Mouse (Mus musculus): ENCODE data around the gene Slc22a5. TPM values are rescaled to one million over a fixed set of nuclear protein-coding genes. Genes with fewer than 3 reads are reported as not detected.

Slc22a5 gene
- polyA plus RNA-seq, 1 experiment from 2014 or later, result 2.4 TPM

DNA sequence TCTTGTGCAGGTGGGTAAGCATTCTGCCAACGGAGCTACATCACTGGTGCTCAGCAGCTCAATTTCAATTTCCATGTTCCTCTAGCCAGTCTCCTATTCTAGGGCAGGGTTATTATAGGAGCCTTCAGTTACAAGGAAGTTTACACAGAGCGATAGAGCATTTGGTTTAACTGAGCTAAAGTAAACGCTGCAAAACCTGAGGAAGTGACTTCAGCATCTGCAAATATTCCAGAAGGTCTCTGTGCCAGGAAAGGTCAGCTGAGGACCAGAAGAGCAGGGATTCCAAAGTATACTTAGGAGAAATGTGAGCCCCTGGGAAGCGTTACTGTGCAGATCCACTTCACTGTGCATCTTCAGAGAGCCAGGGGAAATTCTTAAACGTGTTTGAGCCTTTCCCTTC lies 37.8 kb downstream of the Slc22a5 start:
- H3K4me3 ChIP-seq, result no peak overlapping the region
- no peak overlapping the region for H3K4me2 ChIP-seq
- no peak for ATAC-seq
- H3K27me3 ChIP-seq (replicated peaks), result no peaks in the 10 kb centered on the region; the same call in 1 of the 2 replicates
- no peaks in the 10 kb centered on the region for H3K36me3 ChIP-seq
- no peak overlapping the region for H3K9ac ChIP-seq
- 50% methylated on average over 5 of the region's 5 CpGs for WGBS (ENCODE audit: insufficient replicate concordance)
- no peaks in the 10 kb centered on the region for H3K9me3 ChIP-seq (replicated peaks)
- H3K27ac ChIP-seq, result no peak overlapping the region
- H3K4me1 ChIP-seq, result peaks cover 18% of the 10 kb centered on the region

DNA sequence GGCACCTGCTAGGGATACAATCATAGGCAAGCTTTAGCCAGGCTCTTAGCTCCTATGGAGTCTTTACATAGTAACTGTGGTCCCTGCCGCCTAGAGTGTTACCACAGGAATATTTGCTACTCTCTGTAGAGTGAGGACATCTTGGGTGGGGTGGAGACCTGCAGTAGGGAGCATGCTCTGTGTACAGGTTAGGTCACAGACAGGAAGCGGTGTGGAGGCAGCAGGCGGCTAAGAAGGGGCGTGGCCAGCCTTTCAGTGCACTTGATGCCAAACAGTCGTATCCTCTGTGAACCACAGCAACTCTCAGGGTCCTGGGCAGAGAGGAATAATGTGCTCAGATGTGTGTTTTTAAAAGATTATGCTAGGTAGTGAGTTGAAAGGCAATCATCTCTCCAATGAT lies 39.7 kb downstream of the Slc22a5 start:
- ATAC-seq, result no peak
- no peaks in the 10 kb centered on the region for H3K27me3 ChIP-seq (replicated peaks)
- WGBS (ENCODE audit: insufficient replicate concordance), result 28% methylated on average over 5 of the region's 5 CpGs

DNA sequence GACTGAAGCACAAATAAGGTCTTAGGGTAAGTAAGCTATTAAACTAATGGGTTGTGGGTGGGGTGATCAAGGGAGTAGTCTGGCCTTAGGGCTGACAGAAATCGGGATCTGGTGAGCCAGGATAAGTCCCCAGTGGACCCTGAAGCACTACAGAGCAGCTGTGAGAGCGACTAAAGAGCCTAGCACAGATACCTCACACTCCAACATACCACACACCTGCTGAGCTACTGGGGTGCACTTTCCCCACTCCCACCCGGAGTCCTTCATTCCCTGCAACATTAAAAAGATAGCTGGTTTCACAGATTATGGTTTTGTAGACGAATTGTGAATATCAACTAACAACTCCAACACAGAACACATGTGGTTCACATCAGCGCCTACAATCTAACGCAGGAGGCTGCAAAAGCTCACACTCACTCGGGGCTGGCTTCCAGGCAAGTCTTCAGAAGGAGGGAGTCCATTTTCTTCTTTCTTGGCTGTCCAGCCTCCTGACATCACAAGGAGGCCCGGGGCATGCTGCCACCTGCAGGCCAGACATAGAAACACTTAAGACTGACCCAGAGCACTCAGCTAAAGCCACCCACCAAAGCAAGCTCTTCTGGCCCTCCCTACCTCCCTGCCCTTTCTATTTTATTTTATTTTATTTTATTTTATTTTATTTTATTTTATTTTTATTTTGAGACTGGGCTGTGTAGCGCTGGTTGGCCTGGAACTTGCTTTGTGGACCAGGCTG lies 41.7 kb downstream of the Slc22a5 start:
- no peak for ATAC-seq
- Histone ChIP-seq H3K4me1 (peaks cover 11% of the 10 kb centered on the region; the same call in 1 of the 2 replicates), H3K36me3 (no peaks in the 10 kb centered on the region), H3K9ac (no peak overlapping the region), H3K4me3 (no peak overlapping the region), H3K9me3 (replicated peaks) (no peaks in the 10 kb centered on the region), H3K27me3 (replicated peaks) (no peaks in the 10 kb centered on the region), H3K4me2 (no peak overlapping the region), H3K27ac (no peak overlapping the region)
- 31% methylated on average over 9 of the region's 9 CpGs for WGBS (ENCODE audit: insufficient replicate concordance)

More for the DNA sequence above, 39.7 kb downstream of the Slc22a5 start:
- no peak overlapping the region for H3K4me2 ChIP-seq
- H3K9me3 ChIP-seq (replicated peaks), result no peaks in the 10 kb centered on the region
- H3K4me3 ChIP-seq, result no peak overlapping the region
- no peak overlapping the region for H3K27ac ChIP-seq
- H3K4me1 ChIP-seq, result peaks cover 11% of the 10 kb centered on the region; the same call in 1 of the 2 replicates
- H3K9ac ChIP-seq, result no peak overlapping the region
- H3K36me3 ChIP-seq, result no peaks in the 10 kb centered on the region

DNA sequence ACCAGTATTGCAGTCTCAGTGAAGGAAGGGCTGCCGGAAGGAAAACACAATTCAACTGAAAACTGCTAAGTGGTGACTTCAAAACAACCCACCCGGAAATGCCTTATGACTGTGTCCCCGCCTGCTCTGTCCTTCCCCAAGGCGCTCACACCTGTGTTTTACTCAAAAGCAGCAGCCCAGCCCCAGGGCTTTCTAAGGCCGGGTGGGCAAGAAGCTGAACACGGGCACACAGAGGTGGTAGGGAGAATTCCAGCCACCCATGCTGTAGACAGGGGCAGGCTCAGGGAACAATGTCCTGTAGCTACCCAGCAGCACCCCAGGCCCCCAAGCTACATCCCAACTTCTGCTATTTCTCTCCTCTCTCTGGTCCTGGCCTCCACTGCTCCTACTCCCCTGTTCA lies 45.8 kb downstream of the Slc22a5 start:
- Histone ChIP-seq H3K36me3 (no peaks in the 10 kb centered on the region), H3K27ac (no peak overlapping the region), H3K9me3 (replicated peaks) (no peaks in the 10 kb centered on the region), H3K4me2 (no peak overlapping the region), H3K27me3 (replicated peaks) (peaks cover 13% of the 10 kb centered on the region), H3K4me1 (peaks cover 8% of the 10 kb centered on the region; the same call in 1 of the 2 replicates), H3K9ac (no peak overlapping the region), H3K4me3 (no peak overlapping the region)
- ATAC-seq, result no peak
- WGBS (ENCODE audit: insufficient replicate concordance), result 58% methylated on average over 6 of the region's 6 CpGs

DNA sequence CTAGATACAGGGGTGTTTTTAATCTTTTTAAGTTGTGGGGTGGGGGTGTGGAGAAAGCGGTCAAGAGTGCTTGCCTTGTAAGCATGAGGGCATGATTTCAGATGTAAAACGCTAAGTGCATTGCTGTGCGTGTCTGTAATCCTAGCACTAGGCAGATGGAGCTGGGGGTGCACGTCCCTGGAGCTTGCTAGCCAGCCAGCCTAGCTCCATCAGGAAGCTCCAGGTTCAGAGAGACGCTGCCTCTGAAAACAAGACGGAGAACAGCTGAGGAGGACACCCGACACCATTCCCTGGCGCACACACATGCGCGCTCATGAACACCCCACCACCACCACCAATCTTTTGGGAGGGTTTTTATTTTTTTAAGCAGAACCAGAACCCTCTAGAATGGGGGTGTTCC lies 48.4 kb downstream of the Slc22a5 start:
- no peak overlapping the region for H3K9ac ChIP-seq
- H3K27ac ChIP-seq, result no peak overlapping the region

DNA sequence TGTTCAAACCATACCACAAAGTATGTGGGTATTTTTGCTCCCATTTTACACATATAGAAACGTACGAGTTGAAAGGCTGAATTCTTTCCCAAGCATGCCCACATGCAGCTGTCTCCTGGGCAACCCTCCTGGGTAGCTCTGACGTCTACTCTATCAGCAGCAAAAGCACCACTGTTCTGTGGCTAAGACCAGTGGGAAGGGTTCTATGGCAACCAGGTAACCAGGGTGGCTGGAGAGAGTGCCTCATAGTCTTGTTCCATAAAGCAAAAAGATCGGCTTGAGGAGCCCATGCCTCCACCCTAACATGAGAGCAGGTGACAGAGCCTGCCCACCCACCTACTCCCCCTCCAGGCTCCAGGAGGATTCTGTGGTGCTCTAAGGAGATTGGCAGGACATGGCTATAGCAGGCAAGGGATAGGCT lies 49.3 kb downstream of the Slc22a5 start:
- 61% methylated on average over 4 of the region's 4 CpGs for WGBS (ENCODE audit: insufficient replicate concordance)

More for the DNA sequence above, 48.4 kb downstream of the Slc22a5 start:
- Histone ChIP-seq H3K9me3 (replicated peaks) (no peaks in the 10 kb centered on the region), H3K27me3 (replicated peaks) (peaks cover 13% of the 10 kb centered on the region), H3K4me2 (no peak overlapping the region), H3K4me1 (peaks cover 10% of the 10 kb centered on the region), H3K4me3 (no peak overlapping the region), H3K36me3 (no peaks in the 10 kb centered on the region)
- WGBS (ENCODE audit: insufficient replicate concordance), result 66% methylated on average over 10 of the region's 10 CpGs
- no peak for ATAC-seq

DNA sequence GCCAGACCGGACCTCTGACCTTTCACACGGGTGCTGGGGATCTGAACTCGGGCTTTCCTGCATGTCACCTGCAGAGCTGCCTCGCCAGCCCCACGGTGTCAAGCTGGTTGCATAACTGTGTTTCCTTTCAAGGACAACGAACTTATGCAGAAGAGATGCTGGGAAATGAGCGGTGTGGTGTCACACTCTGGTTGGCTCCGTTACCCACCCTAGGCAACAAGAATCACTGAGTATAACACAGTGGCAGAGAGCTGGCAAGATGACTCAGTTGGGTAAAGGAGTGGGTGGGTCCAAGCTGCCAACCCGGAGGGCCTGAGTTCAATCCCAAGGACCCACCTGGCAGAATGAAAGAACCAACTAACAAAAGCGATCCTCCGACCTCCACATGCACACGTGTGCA lies 49.9 kb downstream of the Slc22a5 start:
- H3K27me3 ChIP-seq (replicated peaks), result peaks cover 13% of the 10 kb centered on the region
- no peak overlapping the region for H3K4me2 ChIP-seq
- no peak for ATAC-seq
- no peak overlapping the region for H3K27ac ChIP-seq
- H3K4me1 ChIP-seq, result peaks cover 10% of the 10 kb centered on the region
- no peak overlapping the region for H3K9ac ChIP-seq
- H3K36me3 ChIP-seq, result no peaks in the 10 kb centered on the region
- H3K9me3 ChIP-seq (replicated peaks), result no peaks in the 10 kb centered on the region
- no peak overlapping the region for H3K4me3 ChIP-seq
- WGBS (ENCODE audit: insufficient replicate concordance), result 64% methylated on average over 12 of the region's 12 CpGs

More for the DNA sequence above, 49.3 kb downstream of the Slc22a5 start:
- Histone ChIP-seq H3K27me3 (replicated peaks) (peaks cover 13% of the 10 kb centered on the region), H3K9me3 (replicated peaks) (no peaks in the 10 kb centered on the region), H3K9ac (no peak overlapping the region), H3K4me3 (no peak overlapping the region), H3K27ac (no peak overlapping the region), H3K36me3 (no peaks in the 10 kb centered on the region), H3K4me2 (no peak overlapping the region), H3K4me1 (peaks cover 10% of the 10 kb centered on the region)
- no peak for ATAC-seq

DNA sequence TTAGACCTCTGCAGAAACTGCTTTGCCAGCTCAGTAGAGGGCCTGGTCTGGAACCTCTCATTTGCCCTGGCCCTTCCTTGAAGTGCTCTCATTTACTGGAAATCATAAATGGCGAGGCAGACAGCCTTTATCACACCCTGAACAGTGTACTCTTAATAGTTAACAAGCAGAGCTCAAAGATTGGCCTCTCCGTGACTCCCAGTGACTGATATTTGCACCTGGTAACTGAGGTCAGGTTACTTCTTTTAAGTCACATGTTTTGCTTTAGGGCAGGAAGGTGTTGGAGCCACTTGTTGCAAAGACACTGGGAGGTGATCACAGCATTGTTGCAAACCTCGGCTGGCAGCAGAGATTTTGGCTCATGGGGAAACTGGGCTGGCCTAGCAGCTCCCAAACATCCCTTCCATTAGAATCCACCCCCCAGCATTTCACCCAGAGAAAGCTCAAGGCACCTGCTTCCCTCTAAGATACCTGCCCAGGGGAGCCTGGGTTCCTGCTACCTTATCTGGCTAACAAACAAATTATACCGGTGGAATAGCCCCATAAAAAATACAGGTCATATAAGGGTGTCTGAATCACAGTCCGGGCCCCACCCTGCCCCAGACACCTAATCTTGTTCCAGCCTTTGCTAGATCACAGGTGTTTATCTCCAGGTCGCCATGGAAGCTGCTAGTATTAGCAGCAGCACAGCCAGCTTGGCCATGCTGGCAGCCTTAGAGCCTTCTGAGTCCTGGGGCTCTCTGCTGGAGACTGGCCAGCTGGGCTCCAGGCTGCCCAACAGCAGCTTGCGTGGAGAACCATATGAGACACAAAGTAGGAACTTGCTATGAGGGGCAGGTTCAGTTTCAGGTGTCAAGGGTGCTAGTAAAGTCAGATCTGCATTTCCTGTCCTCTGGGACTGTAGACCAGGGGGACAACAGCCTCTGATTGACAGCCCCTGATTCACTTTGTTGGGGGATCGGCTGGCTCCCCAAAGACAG lies 51.5 kb downstream of the Slc22a5 start:
- Histone ChIP-seq H3K4me2 (no peak overlapping the region), H3K27ac (no peak overlapping the region), H3K27me3 (replicated peaks) (peaks cover 13% of the 10 kb centered on the region), H3K9ac (no peak overlapping the region), H3K9me3 (replicated peaks) (no peaks in the 10 kb centered on the region), H3K36me3 (no peaks in the 10 kb centered on the region), H3K4me3 (no peak overlapping the region), H3K4me1 (peaks cover 20% of the 10 kb centered on the region)
- ATAC-seq, result no peak
- WGBS (ENCODE audit: insufficient replicate concordance), result 49% methylated on average over 8 of the region's 8 CpGs

DNA sequence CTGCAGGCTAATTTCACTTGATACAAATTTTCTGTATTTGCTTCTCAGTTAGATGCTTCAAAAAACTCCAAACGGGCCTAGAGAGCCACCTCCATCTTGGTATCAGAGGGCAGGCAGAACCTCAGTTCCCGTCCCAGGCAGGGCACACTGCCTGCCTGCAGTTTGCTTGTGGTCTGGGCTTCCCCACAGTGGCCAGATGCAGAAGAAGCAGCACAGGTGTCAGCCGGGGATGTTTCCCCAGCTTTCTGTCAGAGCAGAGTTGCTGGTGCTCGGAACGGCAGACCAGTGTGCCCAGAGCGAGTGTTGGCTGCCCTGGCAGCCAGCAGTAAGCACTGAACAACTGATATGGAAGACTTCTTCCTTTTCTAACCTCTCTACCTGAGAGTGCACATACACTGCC lies 52.3 kb downstream of the Slc22a5 start:
- no peak for ATAC-seq
- peaks cover 13% of the 10 kb centered on the region for H3K27me3 ChIP-seq (replicated peaks)
- H3K9ac ChIP-seq, result no peak overlapping the region
- no peak overlapping the region for H3K27ac ChIP-seq
- H3K4me2 ChIP-seq, result no peak overlapping the region
- H3K36me3 ChIP-seq, result no peaks in the 10 kb centered on the region
- H3K4me1 ChIP-seq, result peaks cover 19% of the 10 kb centered on the region
- H3K4me3 ChIP-seq, result no peak overlapping the region
- WGBS (ENCODE audit: insufficient replicate concordance), result 57% methylated on average over 6 of the region's 6 CpGs
- no peaks in the 10 kb centered on the region for H3K9me3 ChIP-seq (replicated peaks)

DNA sequence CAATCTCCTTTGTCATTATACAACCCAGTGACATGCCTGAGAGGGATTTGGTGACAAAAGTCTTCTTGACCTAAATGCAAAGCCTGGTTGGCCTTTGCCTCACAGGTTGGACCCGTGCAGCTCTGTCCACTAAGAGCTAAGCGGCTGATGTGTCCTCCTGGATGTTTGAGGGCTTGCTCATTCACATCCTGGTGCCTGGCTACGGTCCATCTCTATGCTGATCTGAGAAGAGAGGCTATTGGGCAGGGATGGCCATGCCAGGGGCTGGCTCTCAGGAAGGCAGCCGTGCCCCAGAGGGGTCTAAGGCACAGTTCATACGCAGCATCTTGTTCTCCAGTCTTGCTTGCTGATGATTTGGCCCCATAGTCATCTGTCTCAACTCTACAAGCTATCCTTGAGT lies 53.7 kb downstream of the Slc22a5 start:
- no peak overlapping the region for H3K4me2 ChIP-seq
- no peak for ATAC-seq
- H3K36me3 ChIP-seq, result no peaks in the 10 kb centered on the region
- no peak overlapping the region for H3K27ac ChIP-seq
- H3K9me3 ChIP-seq (replicated peaks), result no peaks in the 10 kb centered on the region
- 81% methylated on average over 5 of the region's 5 CpGs for WGBS (ENCODE audit: insufficient replicate concordance)
- peaks cover 17% of the 10 kb centered on the region for H3K4me1 ChIP-seq
- peaks cover 7% of the 10 kb centered on the region; the same call in 1 of the 2 replicates for H3K27me3 ChIP-seq (replicated peaks)
- no peak overlapping the region for H3K9ac ChIP-seq
- no peak overlapping the region for H3K4me3 ChIP-seq

DNA sequence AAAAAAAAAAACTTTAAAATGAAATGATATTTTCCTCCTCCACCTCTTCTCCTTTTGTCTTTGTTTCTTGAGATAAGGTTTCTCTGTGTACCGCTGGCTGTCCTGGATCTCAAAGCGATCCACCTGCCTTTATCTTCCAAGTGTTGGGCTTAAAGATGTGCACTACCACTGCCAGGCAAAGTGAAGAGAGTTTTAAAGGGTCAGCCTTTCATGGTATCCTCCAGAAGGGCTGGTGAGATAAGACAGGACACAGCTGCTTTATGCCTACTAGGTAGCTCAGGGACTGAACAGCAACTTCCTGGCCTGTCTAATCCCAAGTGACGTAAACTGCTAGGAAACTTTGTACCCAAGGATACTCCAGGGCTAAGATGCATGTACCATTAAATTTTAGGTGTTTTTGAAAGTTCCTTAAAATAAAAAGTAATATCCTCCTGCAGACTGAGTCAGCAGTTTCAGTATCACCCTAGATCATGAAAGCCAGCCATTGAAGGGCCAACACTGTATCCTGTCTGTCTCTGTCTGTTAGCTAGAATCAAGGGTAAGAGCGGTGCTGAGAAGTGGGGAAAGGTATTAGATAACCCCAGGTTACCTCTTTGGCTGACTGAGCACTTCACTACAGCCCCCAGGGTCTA lies 56.0 kb downstream of the Slc22a5 start:
- H3K4me2 ChIP-seq, result no peak overlapping the region
- H3K27me3 ChIP-seq (replicated peaks), result no peaks in the 10 kb centered on the region; the same call in 1 of the 2 replicates
- WGBS (ENCODE audit: insufficient replicate concordance), result 19% methylated on average over 4 of the region's 4 CpGs
- peaks cover 17% of the 10 kb centered on the region for H3K4me1 ChIP-seq
- H3K4me3 ChIP-seq, result no peak overlapping the region
- peak; percentile 62; the same call in 1 of the 2 replicates for ATAC-seq
- H3K36me3 ChIP-seq, result no peaks in the 10 kb centered on the region
- H3K9me3 ChIP-seq (replicated peaks), result no peaks in the 10 kb centered on the region
- H3K9ac ChIP-seq, result no peak overlapping the region
- H3K27ac ChIP-seq, result no peak overlapping the region

Measured in liver, embryonic 12.5 days (tissue).